Mouse (Mus musculus): ENCODE results near the gene Ydjc. TPM values are rescaled to one million over a fixed set of nuclear protein-coding genes. Genes with fewer than 3 reads are reported as not detected.
"Not testable (repeated sequence)": the region's sequence is repeated elsewhere in the genome, so short reads cannot be mapped to it uniquely, and the experiment has no call there.

Gene Ydjc
- polyA plus RNA-seq, 1 experiment: 15.5 TPM

- no peak overlapping the region for H3K27ac ChIP-seq (ENCODE audit: insufficient read depth, low read length)
- TF ChIP-seq CTCF (IDR thresholded peaks at IDR 0.05; ENCODE audit: low read depth, low read length) (no peak), EP300 (IDR thresholded peaks at IDR 0.05; ENCODE audit: insufficient read depth, low read depth, low read length) (0 out of 2 replicates have a peak, but pooled peaks have one; percentile 20), POLR2A (IDR thresholded peaks at IDR 0.05; ENCODE audit: insufficient read depth, low read length) (no peak)
- H3K4me3 ChIP-seq (ENCODE audit: low read depth, low read length): peak overlapping the region; percentile 69
- no peaks in the 10 kb centered on the region for H3K27me3 ChIP-seq (ENCODE audit: control insufficient read depth, insufficient read depth, low read length, poor library complexity, severe bottlenecking)
- peaks cover 1% of the 10 kb centered on the region; the same call in 1 of the 2 replicates for H3K36me3 ChIP-seq (ENCODE audit: control insufficient read depth, insufficient read depth, low read length, poor library complexity, severe bottlenecking)
- no peaks in the 10 kb centered on the region for H3K9me3 ChIP-seq (replicated peaks; ENCODE audit: control insufficient read depth, insufficient read depth, low read length, poor library complexity, severe bottlenecking)
- no peaks in the 10 kb centered on the region for H3K4me1 ChIP-seq (ENCODE audit: control insufficient read depth, insufficient read depth, low read length)
- peak overlapping the region; percentile 66 for H3K9ac ChIP-seq (ENCODE audit: low read depth, poor library complexity, severe bottlenecking)
Observed at GRCm38 (mm10) chr16:17147391-17147929, 3.0 kb downstream of the Ydjc start.

DNA sequence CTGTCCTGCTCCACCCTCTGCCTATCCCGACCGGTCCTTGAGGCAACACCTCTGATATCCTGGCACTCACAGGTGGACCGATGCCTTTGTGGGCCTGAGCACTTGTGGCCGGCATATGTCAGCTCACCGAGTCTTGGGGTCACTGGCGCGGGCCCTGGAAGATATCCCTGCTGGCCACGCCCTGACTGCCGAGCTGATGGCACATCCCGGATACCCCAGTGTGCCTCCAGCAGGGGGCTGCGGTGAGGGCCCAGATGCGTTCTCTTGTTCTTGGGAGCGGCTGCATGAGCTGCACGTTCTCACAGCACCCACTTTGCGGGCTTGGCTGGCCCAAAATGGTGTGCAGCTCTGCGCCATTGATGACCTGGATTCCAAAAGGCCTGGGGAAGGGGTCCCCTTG is 3.7 kb downstream of the Ydjc start:
- no peaks in the 10 kb centered on the region for H3K27me3 ChIP-seq (ENCODE audit: control insufficient read depth, insufficient read depth, low read length, poor library complexity, severe bottlenecking)
- H3K9ac ChIP-seq (ENCODE audit: low read depth, poor library complexity, severe bottlenecking): peak overlapping the region; percentile 66
- H3K36me3 ChIP-seq (ENCODE audit: control insufficient read depth, insufficient read depth, low read length, poor library complexity, severe bottlenecking): peaks cover 7% of the 10 kb centered on the region
- H3K9me3 ChIP-seq (replicated peaks; ENCODE audit: control insufficient read depth, insufficient read depth, low read length, poor library complexity, severe bottlenecking): no peaks in the 10 kb centered on the region
- TF ChIP-seq CTCF (IDR thresholded peaks at IDR 0.05; ENCODE audit: low read depth, low read length) (peak; percentile 48), EP300 (IDR thresholded peaks at IDR 0.05; ENCODE audit: insufficient read depth, low read depth, low read length) (no peak)
- H3K27ac ChIP-seq (ENCODE audit: insufficient read depth, low read length): no peak overlapping the region
- peak overlapping the region; percentile 69 for H3K4me3 ChIP-seq (ENCODE audit: low read depth, low read length)
- no peaks in the 10 kb centered on the region for H3K4me1 ChIP-seq (ENCODE audit: control insufficient read depth, insufficient read depth, low read length)

DNA sequence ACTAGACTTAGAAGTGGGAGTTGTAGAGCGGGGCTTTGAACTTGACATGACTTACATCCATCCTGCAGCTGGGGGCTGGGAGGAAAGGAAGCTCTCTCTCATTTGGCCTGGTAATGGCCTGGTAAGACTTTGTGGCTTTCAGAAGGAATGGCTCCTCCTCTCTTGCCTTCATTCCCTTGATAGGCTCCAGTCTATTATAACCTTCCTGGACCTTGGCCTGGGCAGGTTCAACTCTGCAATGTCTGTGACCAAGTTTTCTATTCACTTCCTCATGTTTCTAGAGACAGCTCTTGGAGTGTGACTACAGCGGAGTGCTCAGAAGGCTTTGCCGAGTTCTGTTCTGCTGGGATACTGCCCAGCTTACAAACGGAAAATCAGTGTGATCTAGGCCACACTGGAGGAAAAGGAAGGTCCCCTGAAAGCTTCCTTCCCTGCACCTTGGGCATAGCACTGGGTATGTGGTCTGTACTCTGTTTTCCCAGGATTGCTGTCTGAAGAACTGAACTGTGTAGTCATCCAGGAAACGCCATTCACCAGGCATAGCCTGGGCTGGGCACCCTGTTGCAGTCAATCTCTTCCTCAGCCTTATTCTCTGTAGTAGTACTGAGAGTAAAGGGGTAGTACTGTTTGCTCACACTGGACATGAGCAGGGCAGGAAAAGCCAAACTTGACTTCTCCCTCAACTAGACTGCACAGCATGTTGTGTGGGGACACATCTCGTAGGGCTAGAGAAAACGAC is 6.3 kb downstream of the Ydjc start:
- no peak for TF ChIP-seq EP300 (IDR thresholded peaks at IDR 0.05; ENCODE audit: insufficient read depth, low read depth, low read length)
- no peak for TF ChIP-seq POLR2A (IDR thresholded peaks at IDR 0.05; ENCODE audit: insufficient read depth, low read length)
- no peak for TF ChIP-seq CTCF (IDR thresholded peaks at IDR 0.05; ENCODE audit: low read depth, low read length)
- H3K9me3 ChIP-seq (replicated peaks; ENCODE audit: control insufficient read depth, insufficient read depth, low read length, poor library complexity, severe bottlenecking): no peaks in the 10 kb centered on the region
- H3K36me3 ChIP-seq (ENCODE audit: control insufficient read depth, insufficient read depth, low read length, poor library complexity, severe bottlenecking): peaks cover 25% of the 10 kb centered on the region
- H3K27ac ChIP-seq (ENCODE audit: insufficient read depth, low read length): no peak overlapping the region; the same call in 1 of the 2 replicates
- H3K4me1 ChIP-seq (ENCODE audit: control insufficient read depth, insufficient read depth, low read length): no peaks in the 10 kb centered on the region
- no peak overlapping the region for H3K4me3 ChIP-seq (ENCODE audit: low read depth, low read length)
- no peaks in the 10 kb centered on the region for H3K27me3 ChIP-seq (ENCODE audit: control insufficient read depth, insufficient read depth, low read length, poor library complexity, severe bottlenecking)
- no peak overlapping the region for H3K9ac ChIP-seq (ENCODE audit: low read depth, poor library complexity, severe bottlenecking)

- Histone ChIP-seq H3K36me3 (ENCODE audit: control insufficient read depth, insufficient read depth, low read length, poor library complexity, severe bottlenecking) (peaks cover 25% of the 10 kb centered on the region), H3K4me3 (ENCODE audit: low read depth, low read length) (no peak overlapping the region), H3K9ac (ENCODE audit: low read depth, poor library complexity, severe bottlenecking) (no peak overlapping the region), H3K27me3 (ENCODE audit: control insufficient read depth, insufficient read depth, low read length, poor library complexity, severe bottlenecking) (no peaks in the 10 kb centered on the region), H3K9me3 (replicated peaks; ENCODE audit: control insufficient read depth, insufficient read depth, low read length, poor library complexity, severe bottlenecking) (no peaks in the 10 kb centered on the region), H3K4me1 (ENCODE audit: control insufficient read depth, insufficient read depth, low read length) (no peaks in the 10 kb centered on the region), H3K27ac (ENCODE audit: insufficient read depth, low read length) (no peak overlapping the region)
- TF ChIP-seq EP300 (IDR thresholded peaks at IDR 0.05; ENCODE audit: insufficient read depth, low read depth, low read length) (no peak), CTCF (IDR thresholded peaks at IDR 0.05; ENCODE audit: low read depth, low read length) (no peak), POLR2A (IDR thresholded peaks at IDR 0.05; ENCODE audit: insufficient read depth, low read length) (no peak)
Observed at GRCm38 (mm10) chr16:17151874-17152273, 7.5 kb downstream of the Ydjc start.

GRCm38 (mm10) chr16:17154346-17154745 is 9.9 kb downstream of the Ydjc start:
- Histone ChIP-seq H3K9me3 (replicated peaks; ENCODE audit: control insufficient read depth, insufficient read depth, low read length, poor library complexity, severe bottlenecking) (no peaks in the 10 kb centered on the region), H3K4me1 (ENCODE audit: control insufficient read depth, insufficient read depth, low read length) (no peaks in the 10 kb centered on the region), H3K4me3 (ENCODE audit: low read depth, low read length) (no peak overlapping the region), H3K27ac (ENCODE audit: insufficient read depth, low read length) (no peak overlapping the region), H3K36me3 (ENCODE audit: control insufficient read depth, insufficient read depth, low read length, poor library complexity, severe bottlenecking) (peaks cover 42% of the 10 kb centered on the region), H3K9ac (ENCODE audit: low read depth, poor library complexity, severe bottlenecking) (no peak overlapping the region), H3K27me3 (ENCODE audit: control insufficient read depth, insufficient read depth, low read length, poor library complexity, severe bottlenecking) (no peaks in the 10 kb centered on the region)
- TF ChIP-seq EP300 (IDR thresholded peaks at IDR 0.05; ENCODE audit: insufficient read depth, low read depth, low read length) (no peak), POLR2A (IDR thresholded peaks at IDR 0.05; ENCODE audit: insufficient read depth, low read length) (no peak), CTCF (IDR thresholded peaks at IDR 0.05; ENCODE audit: low read depth, low read length) (no peak)

- not testable (repeated sequence) for H3K4me3 ChIP-seq (ENCODE audit: low read depth, low read length); H3K27ac ChIP-seq (ENCODE audit: insufficient read depth, low read length); H3K9me3 ChIP-seq (replicated peaks; ENCODE audit: control insufficient read depth, insufficient read depth, low read length, poor library complexity, severe bottlenecking); H3K4me1 ChIP-seq (ENCODE audit: control insufficient read depth, insufficient read depth, low read length); H3K9ac ChIP-seq (ENCODE audit: low read depth, poor library complexity, severe bottlenecking); H3K27me3 ChIP-seq (ENCODE audit: control insufficient read depth, insufficient read depth, low read length, poor library complexity, severe bottlenecking)
- peaks cover 38% of the 10 kb centered on the region for H3K36me3 ChIP-seq (ENCODE audit: control insufficient read depth, insufficient read depth, low read length, poor library complexity, severe bottlenecking)
Observed at GRCm38 (mm10) chr16:17165478-17165877, 21.1 kb downstream of the Ydjc start.
